Mouse (Mus musculus): ENCODE results near the gene Car14.

Gene Car14

GRCm38 (mm10) chr3:95893126-95893525 lies 11.4 kb downstream of the Car14 start:
- no peak for DNase-seq (ENCODE audit: extremely low read depth, insufficient read length, low spot score)

DNA sequence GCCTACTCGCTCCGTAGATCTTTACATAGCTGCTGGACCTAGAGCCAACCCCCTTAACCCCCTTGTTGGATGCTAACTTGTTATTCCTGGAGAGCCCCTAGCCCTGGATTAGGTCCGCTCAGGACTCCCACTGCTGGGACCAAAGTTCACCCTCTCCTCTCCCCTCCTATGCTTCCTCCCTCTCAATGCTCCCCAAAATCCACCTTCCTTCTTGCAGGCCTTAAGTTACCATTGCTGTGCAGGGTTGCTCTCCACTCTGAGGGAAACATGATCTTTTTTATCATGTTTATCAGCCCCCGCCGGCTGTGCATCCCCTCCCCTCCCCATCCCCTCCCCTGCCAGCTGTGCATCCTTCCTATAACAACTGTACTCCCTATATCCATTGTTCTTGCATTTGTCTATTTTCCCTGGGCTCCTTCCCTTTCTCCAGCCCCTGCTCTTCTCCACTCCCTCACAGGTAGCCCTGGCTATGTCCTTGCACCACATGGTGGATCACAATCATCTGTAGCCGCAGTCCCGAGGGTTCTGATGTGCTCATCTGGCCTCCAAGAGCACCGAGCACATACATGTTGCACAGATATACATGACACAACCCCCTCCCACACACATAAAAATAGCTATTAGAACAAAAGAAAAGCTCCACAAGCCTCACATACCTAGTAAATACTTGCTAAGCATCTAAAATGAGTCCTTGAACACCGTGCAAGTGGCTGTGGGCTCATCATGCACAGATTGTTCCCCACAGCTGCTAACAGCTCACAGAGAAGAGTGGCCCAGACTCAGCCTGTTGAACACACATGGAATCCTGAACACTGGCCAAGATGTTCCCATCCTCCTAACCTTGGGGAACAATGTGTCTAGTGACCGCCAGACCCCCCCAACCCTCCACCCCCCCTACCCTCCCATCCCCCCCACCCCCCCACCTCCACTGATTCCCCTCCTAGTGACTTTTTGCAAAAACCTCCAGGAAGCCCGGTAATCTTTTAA lies 12.1 kb downstream of the Car14 start:
- no peak for DNase-seq (ENCODE audit: extremely low read depth, insufficient read length, low spot score)

DNA sequence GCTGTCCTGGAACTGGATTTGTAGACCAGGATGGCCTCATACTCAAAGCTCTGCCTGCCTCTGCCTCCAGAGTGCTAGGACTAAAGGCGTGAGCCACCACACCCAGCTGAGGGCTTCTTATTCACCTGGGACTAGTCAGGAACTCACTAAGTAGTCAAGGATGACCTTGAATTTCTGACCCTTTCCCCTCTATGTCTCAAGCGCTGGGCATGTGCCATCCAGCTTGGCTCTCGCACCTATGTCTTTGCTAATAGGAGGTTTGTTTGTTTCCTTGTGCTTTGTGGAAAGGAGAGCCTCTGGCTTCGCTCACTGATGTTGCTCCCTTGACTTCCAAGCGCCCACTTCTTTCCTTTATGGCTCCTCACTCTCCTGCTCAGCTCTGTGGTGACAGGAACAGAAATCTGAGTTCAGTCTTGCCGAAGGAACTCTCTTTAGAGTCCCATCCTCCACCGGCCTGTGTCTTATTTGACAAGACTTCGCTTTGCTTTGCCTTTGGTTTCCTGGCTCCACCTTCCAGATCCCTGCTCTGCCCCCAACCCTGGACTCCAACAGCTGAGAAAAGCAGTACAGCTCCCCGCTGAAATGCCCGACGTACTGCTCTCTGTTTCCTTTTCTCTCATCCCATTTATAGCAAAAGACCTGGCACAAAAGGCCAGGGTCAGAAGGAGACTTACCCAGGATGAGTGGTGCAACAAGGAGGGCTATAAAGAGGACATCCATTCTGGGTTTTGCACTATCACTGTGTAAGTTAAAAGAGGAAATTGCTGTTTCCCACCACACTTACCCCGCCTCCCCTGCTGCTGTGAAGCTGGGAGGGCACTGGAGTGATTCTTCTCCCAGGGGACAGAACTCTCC lies 13.1 kb downstream of the Car14 start, which contains the start of gene BC028528:
BC028528 (minus strand) TSS at position 795 of the 855 bp plus-strand sequence.
- peak; percentile 43 for DNase-seq (ENCODE audit: extremely low read depth, insufficient read length, low spot score)

DNA sequence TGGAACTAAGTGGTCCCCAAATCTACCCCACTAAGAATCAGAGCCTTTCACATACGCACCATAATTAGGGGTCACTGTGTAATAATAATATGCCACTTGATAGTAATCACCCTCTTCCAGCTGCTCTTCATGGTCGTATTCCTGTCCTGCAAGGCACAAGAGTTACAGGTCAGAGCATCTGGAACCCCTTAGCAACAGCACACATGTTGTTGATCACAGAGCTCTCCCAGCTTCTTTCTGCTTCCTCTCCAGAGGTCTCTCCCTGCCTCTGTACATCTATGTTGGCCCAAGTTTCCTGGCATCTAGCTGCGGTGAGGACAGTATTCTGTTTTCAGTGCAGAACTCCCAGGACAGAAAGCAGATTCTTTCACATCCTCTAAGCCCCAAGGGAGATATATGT lies 14.8 kb downstream of the Car14 start:
- DNase-seq (ENCODE audit: extremely low read depth, insufficient read length, low spot score), result no peak

DNA sequence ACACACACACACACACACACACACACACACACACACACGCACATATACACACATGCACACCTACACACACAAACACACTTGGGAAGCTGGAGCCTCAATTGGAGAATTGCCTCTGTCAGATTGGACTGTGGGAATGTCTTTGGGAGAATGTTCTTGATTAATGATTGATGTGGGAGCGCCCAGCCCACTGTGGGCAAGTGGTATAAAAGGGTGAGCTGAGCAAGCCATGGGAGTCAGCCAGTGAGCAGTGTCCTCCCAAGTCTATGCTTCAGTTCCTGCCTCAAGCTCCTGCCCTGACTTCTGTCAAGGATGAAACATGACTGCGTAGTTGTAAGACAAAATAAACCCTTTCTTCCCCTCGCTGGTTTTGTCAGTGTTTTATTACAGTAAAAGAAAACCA lies 16.9 kb downstream of the Car14 start:
- DNase-seq (ENCODE audit: extremely low read depth, insufficient read length, low spot score), result no peak

DNA sequence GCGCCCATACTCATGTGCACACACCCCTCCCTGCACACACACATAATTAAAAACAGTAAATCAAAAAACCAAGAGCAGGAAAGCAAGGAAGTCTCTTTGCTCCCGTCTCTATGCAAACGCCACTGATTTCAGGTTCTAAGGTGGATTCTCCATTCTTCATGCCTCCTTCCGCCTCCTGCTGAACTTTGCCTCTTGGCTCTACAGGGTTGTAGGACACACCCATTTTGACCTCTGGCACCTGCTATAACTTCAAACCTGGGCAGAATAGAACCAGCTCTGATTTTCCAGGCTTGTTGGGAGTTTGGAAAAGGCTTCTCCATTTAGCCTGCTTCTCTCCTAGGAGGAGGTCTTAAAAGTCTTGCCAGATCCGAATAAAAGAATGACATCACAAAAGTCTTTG lies 20.1 kb downstream of the Car14 start:
- no peak for DNase-seq (ENCODE audit: extremely low read depth, insufficient read length, low spot score)

- DNase-seq (ENCODE audit: extremely low read depth, insufficient read length, low spot score), result no peak
Observed at GRCm38 (mm10) chr3:95882816-95883425, 21.6 kb downstream of the Car14 start.

- DNase-seq (ENCODE audit: extremely low read depth, insufficient read length, low spot score), result peak; percentile 92
Observed at GRCm38 (mm10) chr3:95881979-95882815, 22.3 kb downstream of the Car14 start, which contains the start of gene Ciart. TSS of gene Ciart (minus strand) at chr3:95882251.

DNA sequence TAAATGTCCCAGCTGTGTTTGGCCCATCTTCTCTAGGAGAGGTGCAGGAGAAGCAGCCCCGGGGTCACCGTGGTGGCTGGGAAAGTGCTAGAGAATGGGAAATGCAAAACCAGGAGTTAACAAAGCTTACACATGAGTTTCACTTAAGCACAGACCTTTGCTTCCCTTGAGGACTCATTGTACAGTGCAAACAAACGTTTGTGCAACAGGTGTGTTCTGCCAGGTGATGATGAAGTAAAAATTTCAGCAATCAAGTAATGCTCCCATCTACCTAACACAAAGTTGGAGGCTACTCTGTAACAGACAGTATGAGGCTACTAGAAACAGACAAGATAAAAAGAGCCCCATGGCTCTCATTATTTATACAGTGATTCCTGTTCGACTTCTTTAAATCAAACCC lies 25.4 kb downstream of the Car14 start:
- DNase-seq (ENCODE audit: extremely low read depth, insufficient read length, low spot score), result no peak

- DNase-seq (ENCODE audit: extremely low read depth, insufficient read length, low spot score), result no peak
Observed at GRCm38 (mm10) chr3:95872048-95872447, 32.4 kb downstream of the Car14 start.

DNA sequence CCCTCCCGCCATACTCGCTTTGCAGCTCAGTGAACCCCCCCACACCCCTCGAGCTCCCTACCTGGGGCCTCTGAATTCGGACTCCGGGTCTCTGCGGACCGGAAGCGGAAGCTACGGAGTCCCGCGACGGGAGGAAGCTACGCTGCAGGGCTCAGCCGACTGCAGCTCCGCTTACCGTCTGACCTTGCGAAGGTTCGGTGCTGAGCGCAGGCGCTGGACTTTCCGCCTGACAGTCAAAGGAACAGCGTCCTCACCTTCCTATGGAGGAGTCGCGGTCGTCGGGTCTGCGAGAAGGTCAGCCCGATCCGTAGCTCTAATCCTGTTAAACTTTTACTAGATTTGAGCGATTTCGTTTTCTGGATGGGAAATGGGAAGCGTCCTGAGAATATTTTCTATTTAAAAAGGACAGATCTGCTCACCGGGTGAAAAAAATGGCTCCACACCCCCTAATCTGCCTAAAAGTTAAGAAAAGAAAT lies 33.1 kb downstream of the Car14 start, which contains the start of gene Mrps21:
Mrps21 (minus strand) TSS at position 128 of the 476 bp plus-strand sequence.
- DNase-seq (ENCODE audit: extremely low read depth, insufficient read length, low spot score), result peak; percentile 90

DNA sequence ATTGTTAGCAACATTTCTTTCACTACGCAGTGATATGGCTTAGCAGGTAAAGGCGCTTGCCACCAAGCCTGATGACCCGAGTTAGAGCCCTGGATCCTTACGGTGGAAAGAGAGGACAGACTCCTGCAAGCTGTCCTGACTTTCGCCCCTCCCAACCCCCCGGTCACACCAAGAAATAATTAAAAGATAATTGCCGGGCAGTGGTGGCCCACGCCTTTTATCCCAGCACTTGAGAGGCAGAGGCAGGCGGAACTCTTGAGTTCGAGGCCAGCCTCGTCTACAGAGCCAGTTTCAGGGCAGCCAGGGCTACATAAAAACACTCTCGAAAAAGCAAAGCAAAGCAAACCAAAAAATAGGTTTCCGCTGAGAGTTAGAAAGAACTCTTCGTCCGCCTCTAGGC lies 33.5 kb downstream of the Car14 start:
- no peak for DNase-seq (ENCODE audit: extremely low read depth, insufficient read length, low spot score)

DNA sequence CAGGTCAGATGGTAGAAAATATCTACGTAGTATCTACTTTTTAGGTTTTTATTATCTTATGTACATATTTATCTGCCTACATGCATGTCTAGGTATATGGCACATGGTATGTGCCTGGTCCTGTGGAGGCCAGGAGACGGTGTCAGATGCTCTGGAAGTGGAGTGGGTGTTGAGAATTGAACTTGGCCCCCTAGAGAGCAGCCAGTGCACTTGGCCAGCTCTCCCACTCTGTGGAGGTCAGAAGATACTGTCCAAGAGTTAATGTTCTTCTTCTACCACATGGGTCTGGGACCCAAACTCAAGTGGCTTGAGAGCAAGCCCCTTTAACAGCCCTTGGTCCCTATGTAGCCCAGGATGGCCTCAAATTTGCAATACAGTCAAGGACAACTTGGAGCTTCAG lies 37.1 kb downstream of the Car14 start:
- DNase-seq (ENCODE audit: extremely low read depth, insufficient read length, low spot score), result no peak

GRCm38 (mm10) chr3:95866071-95866470 lies 38.4 kb downstream of the Car14 start:
- DNase-seq (ENCODE audit: extremely low read depth, insufficient read length, low spot score), result no peak

- no peak for DNase-seq (ENCODE audit: extremely low read depth, insufficient read length, low spot score)
Observed at GRCm38 (mm10) chr3:95865571-95865970, 38.9 kb downstream of the Car14 start.

DNA sequence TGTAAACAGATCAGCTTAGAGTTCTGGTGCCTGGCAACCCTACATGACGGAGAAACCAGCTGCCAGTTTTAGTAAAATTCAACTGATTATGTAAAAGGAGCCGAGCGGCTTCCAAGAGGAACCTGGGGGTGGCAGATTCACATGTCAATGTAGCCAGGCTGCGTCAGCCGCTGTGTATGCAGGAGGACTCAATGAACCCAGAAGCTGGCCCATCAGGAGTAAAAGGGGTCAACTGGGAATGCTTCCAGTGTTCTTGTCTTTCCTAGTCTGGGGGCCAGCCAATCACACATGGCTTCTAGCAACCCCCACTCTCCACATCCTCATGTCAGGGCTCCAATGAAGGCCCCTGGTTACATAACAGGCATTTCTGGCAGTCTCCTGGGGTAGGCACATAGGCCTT lies 39.4 kb downstream of the Car14 start:
- no peak for DNase-seq (ENCODE audit: extremely low read depth, insufficient read length, low spot score)

DNA sequence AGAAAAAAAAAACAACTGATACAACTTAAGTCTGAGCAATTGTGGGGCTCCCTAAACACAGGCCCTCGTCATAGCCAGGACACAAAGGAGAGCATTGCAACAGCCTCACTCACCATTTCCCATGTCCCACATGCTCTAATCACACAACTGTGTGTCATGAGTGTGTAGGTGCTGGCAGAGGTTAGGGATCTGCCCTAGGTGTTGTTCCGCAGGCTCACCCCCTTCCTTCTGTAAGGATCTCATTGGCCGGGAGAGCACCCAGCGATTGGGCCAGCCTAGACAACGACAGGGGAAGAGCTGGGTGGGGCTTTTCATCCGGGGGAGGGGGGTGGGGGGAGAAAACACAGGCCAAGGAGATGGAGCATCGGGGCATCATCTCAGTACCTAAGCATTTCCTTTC lies 40.9 kb downstream of the Car14 start:
- DNase-seq (ENCODE audit: extremely low read depth, insufficient read length, low spot score), result no peak

GRCm38 (mm10) chr3:95861796-95862195 lies 42.7 kb downstream of the Car14 start:
- peak; percentile 55 for DNase-seq (ENCODE audit: extremely low read depth, insufficient read length, low spot score)

DNA sequence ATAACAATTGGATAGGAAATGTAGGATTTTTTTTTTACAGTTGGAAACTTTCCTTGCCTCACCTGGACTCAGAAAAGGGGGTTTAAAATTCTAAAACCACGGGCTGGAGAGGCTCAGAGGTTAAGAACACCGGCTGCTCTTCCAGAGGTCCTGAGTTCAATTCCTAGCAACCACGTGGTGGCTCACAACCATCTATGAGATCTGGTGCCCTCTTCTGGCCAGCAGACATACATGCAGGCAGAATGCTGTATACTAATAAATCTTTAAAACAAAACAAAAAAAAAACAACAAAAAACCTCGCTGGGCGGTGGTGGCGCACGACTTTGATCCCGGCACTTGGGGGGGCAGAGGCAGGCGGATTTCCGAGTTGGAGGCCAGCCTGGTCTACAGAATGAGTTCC lies 43.3 kb downstream of the Car14 start:
- DNase-seq (ENCODE audit: extremely low read depth, insufficient read length, low spot score), result peak; percentile 50

DNA sequence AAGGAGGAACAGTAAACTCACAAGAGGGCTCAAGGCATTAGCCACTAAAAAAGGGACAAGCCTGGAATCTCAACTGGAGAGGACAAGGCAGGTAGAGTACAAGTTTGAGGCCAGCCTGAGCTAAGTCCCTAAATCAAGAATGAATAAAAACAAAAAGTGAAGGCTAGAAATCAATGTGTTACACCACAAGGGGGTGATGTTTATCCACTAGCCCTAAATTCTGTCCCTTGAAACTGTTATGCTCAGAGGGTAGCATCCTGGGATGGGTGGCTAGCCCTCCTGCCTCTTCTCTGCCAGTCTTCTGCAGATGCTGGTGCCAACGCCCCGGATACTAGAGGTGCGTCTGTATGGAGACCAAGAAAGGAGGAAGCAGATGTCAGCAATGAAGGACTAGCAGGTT lies 44.2 kb downstream of the Car14 start:
- no peak for DNase-seq (ENCODE audit: extremely low read depth, insufficient read length, low spot score)
